Mouse (Mus musculus) embryonic facial prominence, embryonic 12.5 days (tissue): ENCODE results near the gene Rgs11. TPM values are rescaled to one million over a fixed set of nuclear protein-coding genes. Genes with fewer than 3 reads are reported as not detected.

Experiments
- ATAC-seq: fragments of 200-750 bp; cut with Nextera tagmentation; 2 replicates; pipeline ENCODE4 v1.8.0; 2017; ENCODE audit not compliant: insufficient number of reproducible peaks, insufficient read depth, low FRiP score, low TSS enrichment
- H3K27ac ChIP-seq: fragments of 300-500 bp; sonication (generic); 2 replicates; pipeline ENCODE4 v1.5.1; 2016; ENCODE audit warnings: mild to moderate bottlenecking
- H3K27me3 ChIP-seq: fragments of 300-500 bp; sonication (generic); 2 replicates; pipeline ENCODE4 v1.6.1; 2016; ENCODE audit warnings: mild to moderate bottlenecking, moderate library complexity
- H3K36me3 ChIP-seq: fragments of 300-500 bp; sonication (generic); 2 replicates; pipeline ENCODE4 v1.6.1; 2016; ENCODE audit warnings: mild to moderate bottlenecking
- H3K4me1 ChIP-seq: fragments of 300-500 bp; sonication (generic); 2 replicates; pipeline ENCODE4 v1.6.1; 2016
- H3K4me2 ChIP-seq: fragments of 300-500 bp; sonication (generic); replicated peaks from 2 replicates; pipeline ENCODE4 v1.6.1; 2016; ENCODE audit warnings: mild to moderate bottlenecking, moderate library complexity
- H3K4me3 ChIP-seq: fragments of 300-500 bp; sonication (generic); 2 replicates; pipeline ENCODE4 v1.5.1; 2016; ENCODE audit warnings: mild to moderate bottlenecking
- H3K9ac ChIP-seq: fragments of 300-500 bp; sonication (generic); 2 replicates; pipeline ENCODE4 v1.6.1; 2016; ENCODE audit warnings: mild to moderate bottlenecking, moderate library complexity
- H3K9me3 ChIP-seq: fragments of 300-500 bp; sonication (generic); 2 replicates; pipeline ENCODE4 v1.6.1; 2016; ENCODE audit warnings: mild to moderate bottlenecking, moderate library complexity
- whole genome bisulfite sequencing: fragments of 180-500 bp; shearing (Covaris S2); methylation state at CpG from one replicate; pipeline ENCODE4 v1.1.7; 2016; 5-methylcytosine and 5-hydroxymethylcytosine counted together
- polyA plus RNA-seq: library from polyadenylated mRNA; unstranded; fragments of >200 nt; fragmentation: Nextera tagmentation; extraction: Ambion mirVana; gene quantifications from 2 replicates; pipeline ENCODE4 v1.2.1, GENCODE M21; 2016

Rgs11 gene
- polyA plus RNA-seq, 1 experiment from 2014 or later, result 4.9 TPM

DNA sequence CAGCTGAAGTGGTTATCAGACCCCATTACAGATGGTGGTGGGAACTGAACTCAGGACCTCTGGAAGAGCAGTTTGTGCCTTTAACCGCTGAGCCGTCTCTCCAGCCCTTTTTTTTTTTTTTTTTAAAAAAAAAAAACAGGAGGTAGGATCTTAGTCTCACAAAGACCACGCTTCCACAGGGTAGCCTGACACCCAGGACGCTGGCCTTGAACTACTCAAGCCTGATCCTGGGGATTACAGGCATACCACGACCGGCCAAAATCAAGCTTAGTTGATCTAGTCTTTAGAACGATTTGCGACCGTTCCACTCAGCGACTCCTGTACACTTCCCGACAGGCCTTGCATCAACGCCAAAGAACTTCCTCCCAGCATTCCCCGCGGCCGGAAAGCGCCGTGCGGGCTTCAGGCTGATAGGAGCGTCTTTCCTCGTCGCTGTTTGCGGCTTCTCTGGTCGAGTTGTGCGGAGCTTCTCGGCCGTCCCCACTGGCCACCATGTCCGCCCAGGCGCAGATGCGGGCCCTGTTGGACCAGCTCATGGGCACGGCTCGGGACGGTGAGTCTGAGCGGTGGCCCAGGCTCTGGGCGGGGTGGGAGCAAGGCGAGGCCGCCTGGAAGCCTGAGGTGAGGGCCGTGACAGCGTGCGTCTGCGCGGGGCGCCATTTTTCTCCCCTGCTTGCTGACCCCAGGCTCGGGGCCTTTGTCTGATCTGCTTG is 49.9 kb downstream of the Rgs11 start, which contains the start of gene Luc7l:
TSS of gene Luc7l (plus strand) at position 358 of the 713 bp plus-strand sequence.
- H3K9ac ChIP-seq, result peak within 1 kb of the TSS; percentile 96
- peak; percentile 86 for ATAC-seq

DNA sequence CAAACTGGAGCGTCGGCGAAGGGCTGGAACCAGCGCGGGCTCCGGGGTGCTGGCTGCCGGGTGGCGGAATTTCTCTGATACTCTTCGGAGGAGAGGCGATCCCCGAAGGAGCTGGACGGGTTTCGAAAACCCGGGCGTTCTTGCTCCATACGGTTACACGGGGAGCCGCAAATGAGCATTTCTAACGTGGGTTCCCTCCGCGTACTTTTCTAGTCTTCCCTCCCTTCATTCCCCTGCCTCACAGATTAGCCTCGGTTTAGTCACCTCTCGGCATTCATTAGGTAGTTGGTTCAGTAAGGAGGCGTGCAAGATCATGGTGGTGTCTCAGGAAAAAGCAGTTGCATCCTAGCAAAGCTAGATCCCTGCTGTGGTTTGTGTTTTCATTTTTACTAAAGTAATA is 50.6 kb downstream of the Rgs11 start:
- Histone ChIP-seq H3K4me1 (peaks cover 11% of the 10 kb centered on the region), H3K27me3 (no peaks in the 10 kb centered on the region), H3K36me3 (peaks cover 22% of the 10 kb centered on the region), H3K4me2 (peak overlapping the region; percentile 71), H3K9me3 (no peaks in the 10 kb centered on the region), H3K27ac (peak overlapping the region; percentile 99), H3K9ac (peak overlapping the region; percentile 96), H3K4me3 (peak overlapping the region; percentile 98)
- no peak for ATAC-seq
- WGBS, result 0% methylated on average over 24 of the region's 24 CpGs

More for the DNA sequence above, 49.9 kb downstream of the Rgs11 start, which contains the start of gene Luc7l:
- H3K36me3 ChIP-seq, result peaks cover 15% of the 10 kb centered on the region
- WGBS, result under 1% methylated on average over 43 of the region's 43 CpGs
- peak within 1 kb of the TSS; percentile 99 for H3K27ac ChIP-seq
- peak within 1 kb of the TSS; percentile 98 for H3K4me3 ChIP-seq
- no peaks in the 10 kb centered on the region for H3K9me3 ChIP-seq
- H3K27me3 ChIP-seq, result no peaks in the 10 kb centered on the region
- H3K4me1 ChIP-seq, result peaks cover 11% of the 10 kb centered on the region
- peak within 1 kb of the TSS; percentile 71 for H3K4me2 ChIP-seq

DNA sequence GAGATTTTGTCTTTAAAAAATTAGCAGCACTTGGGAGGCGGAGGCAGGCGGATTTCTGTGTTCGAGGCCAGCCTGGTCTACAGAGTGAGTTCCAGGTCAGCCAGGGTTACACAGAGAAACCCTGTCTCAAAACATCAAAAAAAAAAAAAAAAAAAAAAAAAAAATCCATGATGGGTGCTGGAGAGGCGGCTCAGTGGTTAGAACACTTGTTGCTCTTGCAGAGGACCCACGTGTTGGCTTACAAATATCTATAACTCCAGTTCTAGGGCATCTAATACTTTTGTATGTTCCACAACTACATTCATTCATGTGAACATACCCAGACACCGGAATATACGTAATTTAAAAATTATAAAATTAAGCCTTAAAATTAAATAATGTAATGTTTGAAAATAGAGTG is 52.6 kb downstream of the Rgs11 start:
- Histone ChIP-seq H3K4me2 (no peak overlapping the region), H3K27ac (no peak overlapping the region), H3K36me3 (peaks cover 39% of the 10 kb centered on the region), H3K27me3 (no peaks in the 10 kb centered on the region), H3K4me1 (peaks cover 11% of the 10 kb centered on the region), H3K9me3 (no peaks in the 10 kb centered on the region), H3K4me3 (no peak overlapping the region), H3K9ac (no peak overlapping the region)
- 90% methylated on average over 7 of the region's 7 CpGs for WGBS
- ATAC-seq, result no peak

Other genes starting within 250 kb of the Rgs11 start
- gene Capn15, start 217.2 kb upstream of the Rgs11 start, polyA plus RNA-seq, result 33.1 and 34.6 TPM in 2 replicates
- 30.4 and 33.1 TPM in 2 replicates for gene Rab11fip3, start 133.4 kb upstream of the Rgs11 start, polyA plus RNA-seq
- gene Decr2, start 112.6 kb upstream of the Rgs11 start, polyA plus RNA-seq, result 38.5 and 39.0 TPM in 2 replicates
- 122 and 128 TPM in 2 replicates for gene Nme4, start 107.3 kb upstream of the Rgs11 start, polyA plus RNA-seq
- gene Tmem8, start 89.7 kb upstream of the Rgs11 start, polyA plus RNA-seq, result 0.99 and 1.3 TPM in 2 replicates
- gene Mrpl28, start 79.5 kb upstream of the Rgs11 start, polyA plus RNA-seq, result 204 and 216 TPM in 2 replicates
- gene Axin1, start 64.3 kb upstream of the Rgs11 start, polyA plus RNA-seq, result 15.3 and 27.8 TPM in 2 replicates
- 0.34 and 0.61 TPM in 2 replicates for gene Pdia2, start 3.9 kb upstream of the Rgs11 start, polyA plus RNA-seq
- 20.7 and 22.9 TPM in 2 replicates for gene Arhgdig, start 4.8 kb downstream of the Rgs11 start, polyA plus RNA-seq
- 37.9 and 40.8 TPM in 2 replicates for gene Fam234a, start 41.3 kb downstream of the Rgs11 start, polyA plus RNA-seq
- 153 and 155 TPM in 2 replicates for gene Luc7l, start 49.9 kb downstream of the Rgs11 start, polyA plus RNA-seq
- 0.45 and 0.46 TPM in 2 replicates for gene Neurl1b, start 211.9 kb downstream of the Rgs11 start, polyA plus RNA-seq